Mouse (Mus musculus): Measurements from ENCODE around the gene Lmf1. TPM values are rescaled to one million over a fixed set of nuclear protein-coding genes. Genes with fewer than 3 reads are reported as not detected.

Gene Lmf1
- polyA plus RNA-seq, 2 experiments: 20.3 to 26.9 TPM

DNA sequence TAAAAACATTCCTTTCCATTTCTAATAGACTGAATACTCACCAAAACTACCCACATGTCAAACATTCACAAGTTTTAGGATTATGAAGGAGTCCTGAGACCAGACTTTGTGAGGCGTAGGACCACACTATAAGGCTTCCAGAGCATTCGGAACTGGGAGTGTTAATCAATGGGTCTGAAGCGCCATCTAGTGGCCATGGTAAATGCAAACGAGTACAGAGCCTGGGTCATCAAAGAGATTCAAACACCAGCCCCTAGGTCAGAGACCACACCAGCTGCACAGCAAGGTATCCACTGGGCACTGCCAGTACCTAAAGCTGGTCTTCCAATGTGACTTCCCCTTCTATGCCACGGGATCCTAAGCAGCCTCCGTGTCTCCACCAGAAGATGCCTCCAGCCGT, 119.6 kb downstream of the Lmf1 start:
- no peak overlapping the region for H3K27ac ChIP-seq (replicated peaks; ENCODE audit: low read depth, low read length)
- H3K9me3 ChIP-seq (ENCODE audit: control insufficient read depth, low read length): no peaks in the 10 kb centered on the region
- H3K36me3 ChIP-seq (ENCODE audit: control insufficient read depth, insufficient read depth, low read length): no peaks in the 10 kb centered on the region
- no peak overlapping the region for H3K4me2 ChIP-seq (replicated peaks; ENCODE audit: low read depth, low read length, severe bottlenecking)
- DNase-seq (ENCODE audit: low spot score) (peak; percentile 85), ATAC-seq (ENCODE audit: low FRiP score, low read depth) (0 out of 2 replicates have a peak, but pooled peaks have one; percentile 65)
- H3K4me3 ChIP-seq (replicated peaks; ENCODE audit: low read length): no peak overlapping the region
- no peak overlapping the region for H3K9ac ChIP-seq (ENCODE audit: low read depth, low read length, severe bottlenecking)
- WGBS: 8% methylated on average over 7 of the region's 7 CpGs
- no peaks in the 10 kb centered on the region for H3K27me3 ChIP-seq (ENCODE audit: control insufficient read depth, insufficient read depth, low read length)
- TF ChIP-seq POLR2A (IDR thresholded peaks at IDR 0.05; ENCODE audit: borderline replicate concordance, extremely low read depth, insufficient read depth, insufficient read length): no peak
- H3K4me1 ChIP-seq (ENCODE audit: control insufficient read depth, insufficient read depth, low read length): 0 out of 2 replicates have a peak, but pooled peaks cover 4% of the 10 kb centered on the region

DNA sequence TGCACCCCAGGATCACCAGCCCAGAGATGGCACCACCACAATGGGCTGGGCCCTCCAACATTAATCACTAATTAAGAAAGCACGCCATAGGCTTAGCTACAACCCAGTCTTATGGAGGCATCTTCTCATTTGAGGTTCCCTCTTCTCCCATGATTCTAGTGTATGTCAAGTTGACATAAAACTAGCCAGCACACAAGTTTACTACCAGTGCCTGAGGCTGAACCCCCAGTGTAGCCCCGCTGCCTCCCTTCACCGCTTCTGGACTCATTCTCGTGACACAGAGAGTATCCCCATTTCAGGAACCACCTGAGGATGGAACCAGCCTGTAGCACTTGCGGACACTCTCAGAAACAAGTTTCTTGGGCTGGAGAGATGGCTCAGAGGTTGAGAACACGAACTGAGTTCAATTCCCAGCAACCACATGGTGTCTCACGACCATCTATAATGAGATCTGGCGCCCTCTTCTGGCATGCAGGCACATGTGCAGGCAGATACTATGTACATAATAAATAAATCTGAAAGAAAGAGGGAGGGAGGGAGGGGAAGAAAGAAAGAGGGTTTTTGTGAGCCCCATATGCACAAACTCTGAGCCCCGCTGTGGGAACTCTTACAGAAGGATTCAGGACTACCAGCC, 122.1 kb downstream of the Lmf1 start:
- Histone ChIP-seq H3K4me3 (replicated peaks; ENCODE audit: low read length) (no peak overlapping the region), H3K9me3 (ENCODE audit: control insufficient read depth, low read length) (no peaks in the 10 kb centered on the region), H3K4me2 (replicated peaks; ENCODE audit: low read depth, low read length, severe bottlenecking) (no peak overlapping the region), H3K27ac (replicated peaks; ENCODE audit: low read depth, low read length) (no peak overlapping the region), H3K9ac (ENCODE audit: low read depth, low read length, severe bottlenecking) (no peak overlapping the region), H3K36me3 (ENCODE audit: control insufficient read depth, insufficient read depth, low read length) (no peaks in the 10 kb centered on the region), H3K27me3 (ENCODE audit: control insufficient read depth, insufficient read depth, low read length) (no peaks in the 10 kb centered on the region), H3K4me1 (ENCODE audit: control insufficient read depth, insufficient read depth, low read length) (0 out of 2 replicates have a peak, but pooled peaks cover 4% of the 10 kb centered on the region)
- TF ChIP-seq POLR2A (IDR thresholded peaks at IDR 0.05; ENCODE audit: borderline replicate concordance, extremely low read depth, insufficient read depth, insufficient read length): no peak
- 60% methylated on average over 9 of the region's 9 CpGs for WGBS
- DNase-seq (ENCODE audit: low spot score): no peak
- no peak for ATAC-seq (ENCODE audit: low FRiP score, low read depth)

DNA sequence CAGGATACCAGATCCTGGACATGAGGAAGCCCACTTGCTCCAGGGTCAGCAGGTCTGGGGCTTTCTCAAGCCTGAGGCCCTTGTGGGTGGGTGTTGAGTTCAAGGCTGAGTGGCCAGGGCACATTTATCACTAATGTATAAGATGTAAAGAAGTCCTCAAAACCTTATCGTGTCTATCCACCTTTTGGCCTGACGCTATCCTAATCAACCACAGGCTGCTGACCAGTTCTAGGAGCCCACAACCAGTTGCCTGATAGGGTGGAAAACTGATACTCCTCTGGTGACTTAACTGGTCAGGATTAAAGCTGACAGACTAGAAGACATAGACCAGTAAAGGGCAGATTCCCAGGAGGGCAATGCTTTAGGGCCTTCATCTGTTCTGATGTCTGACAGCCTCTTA, 131.1 kb downstream of the Lmf1 start:
- no peak for ATAC-seq (ENCODE audit: low FRiP score, low read depth)

DNA sequence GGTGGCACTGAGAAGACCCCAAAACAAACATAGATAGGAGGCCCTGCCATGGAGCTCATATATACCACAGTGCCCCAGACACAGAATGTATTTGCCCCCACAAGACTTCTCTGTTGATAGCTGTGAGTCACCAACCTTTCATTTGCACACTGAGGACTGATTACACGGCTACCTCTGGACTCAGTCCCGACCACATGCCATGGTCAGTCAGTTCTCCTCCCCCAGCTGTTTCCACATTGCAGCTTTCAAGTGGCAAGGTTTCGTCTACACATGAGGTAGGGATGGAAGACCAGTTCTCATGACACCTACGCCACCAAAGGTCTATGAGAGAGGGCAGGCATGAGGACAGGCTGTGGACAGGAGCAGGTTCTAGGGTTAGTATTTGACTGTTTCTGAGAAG, 132.3 kb downstream of the Lmf1 start:
- H3K4me2 ChIP-seq (replicated peaks; ENCODE audit: low read depth, low read length, severe bottlenecking): no peak overlapping the region
- no peak overlapping the region for H3K9ac ChIP-seq (ENCODE audit: low read depth, low read length, severe bottlenecking)
- DNase-seq (ENCODE audit: low spot score) (no peak), ATAC-seq (ENCODE audit: low FRiP score, low read depth) (no peak)
- TF ChIP-seq POLR2A (IDR thresholded peaks at IDR 0.05; ENCODE audit: borderline replicate concordance, extremely low read depth, insufficient read depth, insufficient read length): no peak
- no peaks in the 10 kb centered on the region for H3K36me3 ChIP-seq (ENCODE audit: control insufficient read depth, insufficient read depth, low read length)
- no peaks in the 10 kb centered on the region for H3K9me3 ChIP-seq (ENCODE audit: control insufficient read depth, low read length)
- 82% methylated on average over 4 of the region's 4 CpGs for WGBS
- H3K27me3 ChIP-seq (ENCODE audit: control insufficient read depth, insufficient read depth, low read length): peaks cover 4% of the 10 kb centered on the region; the same call in 1 of the 2 replicates
- H3K27ac ChIP-seq (replicated peaks; ENCODE audit: low read depth, low read length): no peak overlapping the region
- no peaks in the 10 kb centered on the region for H3K4me1 ChIP-seq (ENCODE audit: control insufficient read depth, insufficient read depth, low read length)
- no peak overlapping the region for H3K4me3 ChIP-seq (replicated peaks; ENCODE audit: low read length)

More for the DNA sequence above, 131.1 kb downstream of the Lmf1 start:
- Histone ChIP-seq H3K4me3 (replicated peaks; ENCODE audit: low read length) (no peak overlapping the region), H3K4me1 (ENCODE audit: control insufficient read depth, insufficient read depth, low read length) (no peaks in the 10 kb centered on the region), H3K36me3 (ENCODE audit: control insufficient read depth, insufficient read depth, low read length) (no peaks in the 10 kb centered on the region), H3K9ac (ENCODE audit: low read depth, low read length, severe bottlenecking) (no peak overlapping the region), H3K27me3 (ENCODE audit: control insufficient read depth, insufficient read depth, low read length) (no peaks in the 10 kb centered on the region), H3K4me2 (replicated peaks; ENCODE audit: low read depth, low read length, severe bottlenecking) (no peak overlapping the region), H3K27ac (replicated peaks; ENCODE audit: low read depth, low read length) (no peak overlapping the region), H3K9me3 (ENCODE audit: control insufficient read depth, low read length) (no peaks in the 10 kb centered on the region)
- TF ChIP-seq POLR2A (IDR thresholded peaks at IDR 0.05; ENCODE audit: borderline replicate concordance, extremely low read depth, insufficient read depth, insufficient read length): no peak
- DNase-seq (ENCODE audit: low spot score): no peak
- 94% methylated on average over 2 of the region's 2 CpGs for WGBS

Other genes starting within 250 kb of the Lmf1 start
- gene Tpsab1, start 233.5 kb upstream of the Lmf1 start, polyA plus RNA-seq (2012; rRNA removed): 1.5 and 2.1 TPM in 2 replicates
- 1.2 and 2.2 TPM in 2 replicates for gene Tpsab1, start 233.5 kb upstream of the Lmf1 start, polyA plus RNA-seq (2014; fragmentation: Nextera tagmentation; extraction: Ambion mirVana)
- gene Tpsb2, start 212.8 kb upstream of the Lmf1 start, polyA plus RNA-seq (2012; rRNA removed): 31.8 and 35.9 TPM in 2 replicates
- 38.0 and 83.8 TPM in 2 replicates for gene Tpsb2, start 212.8 kb upstream of the Lmf1 start, polyA plus RNA-seq (2014; fragmentation: Nextera tagmentation; extraction: Ambion mirVana)
- 11.3 and 14.6 TPM in 2 replicates for gene Tpsg1, start 209.8 kb upstream of the Lmf1 start, polyA plus RNA-seq (2012; rRNA removed)
- 10.2 and 14.6 TPM in 2 replicates for gene Tpsg1, start 209.8 kb upstream of the Lmf1 start, polyA plus RNA-seq (2014; fragmentation: Nextera tagmentation; extraction: Ambion mirVana)
- gene Cacna1h, start 145.3 kb upstream of the Lmf1 start, polyA plus RNA-seq (2012; rRNA removed): 58.0 and 73.0 TPM in 2 replicates
- 6.9 TPM in 2 replicates for gene Cacna1h, start 145.3 kb upstream of the Lmf1 start, polyA plus RNA-seq (2014; fragmentation: Nextera tagmentation; extraction: Ambion mirVana)
- 0.05 and 0.08 TPM in 2 replicates for gene Tekt4, start 124.5 kb upstream of the Lmf1 start, polyA plus RNA-seq (2012; rRNA removed)
- gene Tekt4, start 124.5 kb upstream of the Lmf1 start, polyA plus RNA-seq (2014; fragmentation: Nextera tagmentation; extraction: Ambion mirVana): not detected in 2 replicates
- 0.09 TPM in 2 replicates for gene Sstr5, start 81.8 kb upstream of the Lmf1 start, polyA plus RNA-seq (2012; rRNA removed)
- 0.10 TPM in 1 of 2 replicates, not detected in the other for gene Sstr5, start 81.8 kb upstream of the Lmf1 start, polyA plus RNA-seq (2014; fragmentation: Nextera tagmentation; extraction: Ambion mirVana)
- gene Sox8, start 8.4 kb upstream of the Lmf1 start, polyA plus RNA-seq (2012; rRNA removed): 16.3 and 23.4 TPM in 2 replicates
- 12.6 and 16.7 TPM in 2 replicates for gene Sox8, start 8.4 kb upstream of the Lmf1 start, polyA plus RNA-seq (2014; fragmentation: Nextera tagmentation; extraction: Ambion mirVana)
- gene Gng13, start 138.1 kb downstream of the Lmf1 start, polyA plus RNA-seq (2012; rRNA removed): 0.56 and 0.74 TPM in 2 replicates
- gene Gng13, start 138.1 kb downstream of the Lmf1 start, polyA plus RNA-seq (2014; fragmentation: Nextera tagmentation; extraction: Ambion mirVana): 3.5 and 6.1 TPM in 2 replicates
- gene Chtf18, start 148.3 kb downstream of the Lmf1 start, polyA plus RNA-seq (2012; rRNA removed): 34.5 and 34.6 TPM in 2 replicates
- 14.7 and 16.1 TPM in 2 replicates for gene Chtf18, start 148.3 kb downstream of the Lmf1 start, polyA plus RNA-seq (2014; fragmentation: Nextera tagmentation; extraction: Ambion mirVana)
- gene Rpusd1, start 148.6 kb downstream of the Lmf1 start, polyA plus RNA-seq (2012; rRNA removed): 48.2 and 71.7 TPM in 2 replicates
- gene Rpusd1, start 148.6 kb downstream of the Lmf1 start, polyA plus RNA-seq (2014; fragmentation: Nextera tagmentation; extraction: Ambion mirVana): 26.1 and 26.6 TPM in 2 replicates
- gene Mslnl, start 157.0 kb downstream of the Lmf1 start, polyA plus RNA-seq (2012; rRNA removed): 0.10 and 0.13 TPM in 2 replicates
- 0.10 and 0.22 TPM in 2 replicates for gene Mslnl, start 157.0 kb downstream of the Lmf1 start, polyA plus RNA-seq (2014; fragmentation: Nextera tagmentation; extraction: Ambion mirVana)
- 0.23 and 5.5 TPM in 2 replicates for gene Msln, start 175.3 kb downstream of the Lmf1 start, polyA plus RNA-seq (2012; rRNA removed)
- 0.37 and 0.95 TPM in 2 replicates for gene Msln, start 175.3 kb downstream of the Lmf1 start, polyA plus RNA-seq (2014; fragmentation: Nextera tagmentation; extraction: Ambion mirVana)
- 24.9 and 26.0 TPM in 2 replicates for gene Narfl, start 194.7 kb downstream of the Lmf1 start, polyA plus RNA-seq (2012; rRNA removed)
- 24.2 and 26.1 TPM in 2 replicates for gene Narfl, start 194.7 kb downstream of the Lmf1 start, polyA plus RNA-seq (2014; fragmentation: Nextera tagmentation; extraction: Ambion mirVana)
- 113 and 119 TPM in 2 replicates for gene Haghl, start 206.6 kb downstream of the Lmf1 start, polyA plus RNA-seq (2012; rRNA removed)
- gene Haghl, start 206.6 kb downstream of the Lmf1 start, polyA plus RNA-seq (2014; fragmentation: Nextera tagmentation; extraction: Ambion mirVana): 69.3 and 78.0 TPM in 2 replicates
- 0.06 and 0.10 TPM in 2 replicates for gene Ccdc78, start 207.5 kb downstream of the Lmf1 start, polyA plus RNA-seq (2012; rRNA removed)
- gene Ccdc78, start 207.5 kb downstream of the Lmf1 start, polyA plus RNA-seq (2014; fragmentation: Nextera tagmentation; extraction: Ambion mirVana): not detected in 2 replicates
- 114 and 117 TPM in 2 replicates for gene Fam173a, start 213.8 kb downstream of the Lmf1 start, polyA plus RNA-seq (2012; rRNA removed)
- gene Fam173a, start 213.8 kb downstream of the Lmf1 start, polyA plus RNA-seq (2014; fragmentation: Nextera tagmentation; extraction: Ambion mirVana): 72.5 and 73.8 TPM in 2 replicates
- gene AC134908.4, start 216.6 kb downstream of the Lmf1 start, polyA plus RNA-seq (2012; rRNA removed): not detected in 2 replicates
- 0.30 TPM in 1 of 2 replicates, not detected in the other for gene AC134908.4, start 216.6 kb downstream of the Lmf1 start, polyA plus RNA-seq (2014; fragmentation: Nextera tagmentation; extraction: Ambion mirVana)
- gene Metrn, start 218.1 kb downstream of the Lmf1 start, polyA plus RNA-seq (2012; rRNA removed): 83.6 and 119 TPM in 2 replicates
- 10.5 and 12.6 TPM in 2 replicates for gene Metrn, start 218.1 kb downstream of the Lmf1 start, polyA plus RNA-seq (2014; fragmentation: Nextera tagmentation; extraction: Ambion mirVana)
- 6.5 and 12.2 TPM in 2 replicates for gene Fbxl16, start 230.0 kb downstream of the Lmf1 start, polyA plus RNA-seq (2012; rRNA removed)
- 2.0 and 2.5 TPM in 2 replicates for gene Fbxl16, start 230.0 kb downstream of the Lmf1 start, polyA plus RNA-seq (2014; fragmentation: Nextera tagmentation; extraction: Ambion mirVana)
- 45.1 and 56.1 TPM in 2 replicates for gene Wdr24, start 244.5 kb downstream of the Lmf1 start, polyA plus RNA-seq (2012; rRNA removed)
- 26.0 and 27.7 TPM in 2 replicates for gene Wdr24, start 244.5 kb downstream of the Lmf1 start, polyA plus RNA-seq (2014; fragmentation: Nextera tagmentation; extraction: Ambion mirVana)
- gene Jmjd8, start 249.8 kb downstream of the Lmf1 start, polyA plus RNA-seq (2012; rRNA removed): 64.4 and 79.2 TPM in 2 replicates
- gene Jmjd8, start 249.8 kb downstream of the Lmf1 start, polyA plus RNA-seq (2014; fragmentation: Nextera tagmentation; extraction: Ambion mirVana): 41.5 and 46.3 TPM in 2 replicates

Data from limb, embryonic 14.5 days (tissue).